Mouse (Mus musculus) frontal cortex, adult 2 months (tissue): ENCODE results near the gene Treml1. TPM values are rescaled to one million over a fixed set of nuclear protein-coding genes. Genes with fewer than 3 reads are reported as not detected.
"Not testable (repeated sequence)": the region's sequence is repeated elsewhere in the genome, so short reads cannot be mapped to it uniquely, and the experiment has no call there.

Source experiments
- DNase-seq, 2 experiments: peaks; one replicate each; pipeline ENCODE4 v3.0.0; 2022; ENCODE audit warnings: low spot score in 1 of 2; ENCODE audit errors: extremely low spot score in 1 of 2
- polyA plus RNA-seq: library from polyadenylated mRNA; depleted of rRNA; stranded (reverse); fragments of >200 nt; gene quantifications from 2 replicates; pipeline ENCODE4 v1.2.3, GENCODE M21; 2012; rRNA removed

The Treml1 gene
- polyA plus RNA-seq, result 0.34 and 0.36 TPM in 2 replicates

- DNase-seq, result no peak
Observed at GRCm38 (mm10) chr17:48359616-48360015, at the start of gene Treml1. Gene Treml1 (plus strand): TSS chr17:48359916.

- no peak for DNase-seq
Observed at GRCm38 (mm10) chr17:48312124-48312523, 47.6 kb upstream of the Treml1 start.

- DNase-seq, result not testable (repeated sequence)
Observed at GRCm38 (mm10) chr17:48315905-48316579, 43.7 kb upstream of the Treml1 start, which contains the start of gene B430306N03Rik. Gene B430306N03Rik (plus strand): TSS chr17:48316141.

- no peak for DNase-seq
Observed at GRCm38 (mm10) chr17:48318686-48319085, 41.0 kb upstream of the Treml1 start.

GRCm38 (mm10) chr17:48321279-48321678 lies 38.4 kb upstream of the Treml1 start:
- no peak for DNase-seq

- no peak for DNase-seq
Observed at GRCm38 (mm10) chr17:48323236-48323635, 36.5 kb upstream of the Treml1 start.

GRCm38 (mm10) chr17:48324258-48324657 lies 35.5 kb upstream of the Treml1 start:
- no peak for DNase-seq

GRCm38 (mm10) chr17:48325093-48325492 lies 34.6 kb upstream of the Treml1 start:
- no peak for DNase-seq

GRCm38 (mm10) chr17:48325638-48326037 lies 34.1 kb upstream of the Treml1 start:
- no peak for DNase-seq

- DNase-seq, result peak; percentile 84 to 91
Observed at GRCm38 (mm10) chr17:48326656-48327055, 33.1 kb upstream of the Treml1 start.

GRCm38 (mm10) chr17:48332524-48332923 lies 27.2 kb upstream of the Treml1 start:
- DNase-seq, result no peak

GRCm38 (mm10) chr17:48334186-48334585 lies 25.5 kb upstream of the Treml1 start:
- DNase-seq, result peak in 1 of 2 experiments; percentile 17

GRCm38 (mm10) chr17:48336857-48337256 lies 22.9 kb upstream of the Treml1 start:
- peak in 1 of 2 experiments; percentile 91 for DNase-seq

- DNase-seq, result no peak
Observed at GRCm38 (mm10) chr17:48340267-48340666, 19.4 kb upstream of the Treml1 start.

GRCm38 (mm10) chr17:48341947-48342346 lies 17.8 kb upstream of the Treml1 start:
- peak in 1 of 2 experiments; percentile 26 for DNase-seq

GRCm38 (mm10) chr17:48343065-48343464 lies 16.7 kb upstream of the Treml1 start:
- no peak for DNase-seq

GRCm38 (mm10) chr17:48345824-48346223 lies 13.9 kb upstream of the Treml1 start:
- DNase-seq, result no peak

GRCm38 (mm10) chr17:48346231-48346630 lies 13.5 kb upstream of the Treml1 start, which contains the start of gene Trem2:
Gene Trem2 (plus strand): TSS chr17:48346401.
- no peak for DNase-seq

- peak in 1 of 2 experiments; percentile 35 for DNase-seq
Observed at GRCm38 (mm10) chr17:48346834-48347233, 12.9 kb upstream of the Treml1 start.

- DNase-seq, result no peak
Observed at GRCm38 (mm10) chr17:48347287-48347686, 12.4 kb upstream of the Treml1 start.

- DNase-seq, result no peak
Observed at GRCm38 (mm10) chr17:48350681-48351193, 9.0 kb upstream of the Treml1 start.

GRCm38 (mm10) chr17:48352976-48353375 lies 6.7 kb upstream of the Treml1 start:
- DNase-seq, result not testable (repeated sequence)
